Mouse (Mus musculus): Measurements from ENCODE around the gene Klc1.

DNA sequence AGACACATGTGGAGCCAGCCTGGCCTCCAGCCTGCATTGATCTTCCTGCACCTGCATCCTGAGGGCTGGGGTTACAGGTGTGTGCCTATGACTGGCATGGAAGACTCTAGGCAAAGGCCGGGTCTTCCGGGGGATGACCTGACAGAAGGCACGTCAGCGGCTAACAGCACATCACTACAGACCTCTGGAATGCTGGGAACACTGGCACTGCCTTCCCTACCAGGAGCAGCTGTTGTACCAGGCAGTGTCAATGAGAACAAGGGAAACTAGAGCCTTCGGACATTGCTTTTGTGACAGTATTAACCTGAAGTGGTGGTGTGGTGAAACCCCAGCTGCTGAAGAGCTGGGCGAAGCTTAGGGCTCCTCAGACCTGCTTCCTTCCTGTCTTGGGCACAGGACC lies 50.1 kb downstream of the Klc1 start:
- TF ChIP-seq CTCF (IDR thresholded peaks at IDR 0.05; ENCODE audit: control insufficient read depth, insufficient read depth, insufficient read length): no peak
- TF ChIP-seq USF1 (IDR thresholded peaks at IDR 0.05; ENCODE audit: low read depth): no peak
- TF ChIP-seq FOSL1 (IDR thresholded peaks at IDR 0.05; ENCODE audit: insufficient read depth, low read length, poor library complexity, severe bottlenecking): no peak
- no peak for TF ChIP-seq MYOD1 (IDR thresholded peaks at IDR 0.05; ENCODE audit: control insufficient read depth, insufficient read length, low read depth)
- no peak for TF ChIP-seq MYOG (IDR thresholded peaks at IDR 0.05; ENCODE audit: control insufficient read depth, extremely low read depth, insufficient read length)
- no peak for TF ChIP-seq MAX (IDR thresholded peaks at IDR 0.05)
